In genomic region chr2:58419571-58419970, GRCm38 (mm10) we compare ENCODE assay signal across 22 mouse cellular contexts. TPM values are rescaled to one million over a fixed set of nuclear protein-coding genes. Genes with fewer than 3 reads are reported as not detected.
"Had no signal": no experiment of that assay in that cellular context is flagged by ENCODE, and none has a peak within 500 bp of the region (broad histone marks: within the 10 kb centered on the region; RNA-seq: fewer than 3 reads in every experiment).

No protein-coding gene starts in this region.

- DNase-seq: gastrocnemius, adult 2 months; gastrocnemius, postnatal 10 days; gastrocnemius, postnatal 25 days; heart, adult 18-20 months; heart, postnatal 10 days; heart, postnatal 4 days; kidney, adult 18-20 months; kidney, adult 8-10 months; kidney, postnatal 10 days; kidney, postnatal 25 days; kidney, postnatal 4 days; layer of hippocampus, postnatal 36 days; left cerebral cortex, postnatal 4 days had no signal

RNA-seq across cellular contexts. Expression of gene Gm17409, which starts 50.3 kb away (rescaled TPM):
- total RNA-seq: gastrocnemius, adult 2 months; gastrocnemius, postnatal 10 days; gastrocnemius, postnatal 25 days; gastrocnemius, postnatal 4 days; granulocyte monocyte progenitor cell, adult 5-6 weeks; heart, adult 18-20 months; heart, adult 8-10 months; heart, postnatal 10 days; heart, postnatal 25 days; heart, postnatal 4 days; layer of hippocampus, adult 2 months; layer of hippocampus, postnatal 10 days; layer of hippocampus, postnatal 36 days; left cerebral cortex, adult 2 months; left cerebral cortex, postnatal 14 days; left cerebral cortex, postnatal 4 days; liver, adult 2 months had no signal
